Mouse (Mus musculus) spleen, postnatal 36 days (tissue): ENCODE results near the gene Lipc.

Source experiments
- DNase-seq, 2 experiments: peaks; one replicate each; pipeline ENCODE4 v3.0.0; 2022; ENCODE audit warnings: low spot score in 2 of 2, mixed read lengths in 1 of 2

Lipc gene

GRCm38 (mm10) chr9:70915356-70915685, 36.7 kb downstream of the Lipc start:
- no peak for DNase-seq

GRCm38 (mm10) chr9:70914659-70915355, 37.2 kb downstream of the Lipc start:
- DNase-seq = peak; percentile 19 to 61

- no peak for DNase-seq
Measured at GRCm38 (mm10) chr9:70911163-70911562, 40.9 kb downstream of the Lipc start.

GRCm38 (mm10) chr9:70910351-70910750, 41.7 kb downstream of the Lipc start:
- DNase-seq = no peak

GRCm38 (mm10) chr9:70902821-70903730, 49.0 kb downstream of the Lipc start:
- no peak for DNase-seq

- peak; percentile 70 to 73 for DNase-seq
Measured at GRCm38 (mm10) chr9:70894201-70894600, 57.8 kb downstream of the Lipc start.

- DNase-seq = no peak
Measured at GRCm38 (mm10) chr9:70893526-70893925, 58.5 kb downstream of the Lipc start.

- peak in 1 of 2 experiments; percentile 30 for DNase-seq
Measured at GRCm38 (mm10) chr9:70892627-70893026, 59.4 kb downstream of the Lipc start.

GRCm38 (mm10) chr9:70891431-70892133, 60.4 kb downstream of the Lipc start:
- peak; percentile 69 to 70 for DNase-seq

- no peak for DNase-seq
Measured at GRCm38 (mm10) chr9:70890736-70891135, 61.3 kb downstream of the Lipc start.

- DNase-seq = no peak
Measured at GRCm38 (mm10) chr9:70888969-70889368, 63.1 kb downstream of the Lipc start.

- no peak for DNase-seq
Measured at GRCm38 (mm10) chr9:70888556-70888955, 63.5 kb downstream of the Lipc start.

GRCm38 (mm10) chr9:70881982-70882381, 70.0 kb downstream of the Lipc start:
- no peak for DNase-seq

- peak in 1 of 2 experiments; percentile 8 for DNase-seq
Measured at GRCm38 (mm10) chr9:70878823-70879222, 73.2 kb downstream of the Lipc start.

GRCm38 (mm10) chr9:70878157-70878556, 73.9 kb downstream of the Lipc start:
- DNase-seq = no peak

GRCm38 (mm10) chr9:70875490-70875889, 76.5 kb downstream of the Lipc start:
- no peak for DNase-seq

GRCm38 (mm10) chr9:70875059-70875458, 77.0 kb downstream of the Lipc start:
- DNase-seq = no peak

GRCm38 (mm10) chr9:70872675-70873074, 79.4 kb downstream of the Lipc start:
- DNase-seq = no peak

- no peak for DNase-seq
Measured at GRCm38 (mm10) chr9:70870326-70870725, 81.7 kb downstream of the Lipc start.

GRCm38 (mm10) chr9:70869169-70869873, 82.7 kb downstream of the Lipc start:
- no peak for DNase-seq

- DNase-seq = no peak
Measured at GRCm38 (mm10) chr9:70867381-70867780, 84.6 kb downstream of the Lipc start.

- DNase-seq = no peak
Measured at GRCm38 (mm10) chr9:70864039-70864438, 88.0 kb downstream of the Lipc start.
